Mouse (Mus musculus): ENCODE measurements around the gene Pkp3.

GRCm38 (mm10) chr7:141030390-141030789 is 47.6 kb upstream of the Pkp3 start:
- no peak for TF ChIP-seq POLR2A (IDR thresholded peaks at IDR 0.05; ENCODE audit: low read depth, low read length)
- TF ChIP-seq CTCF (conservative IDR thresholded peaks at IDR 0.05; ENCODE audit: insufficient read depth, insufficient read length, low read depth, low read length): no peak
